Mouse (Mus musculus) adipocyte (in vitro differentiated cells): ENCODE measurements around the gene Cdk9.

Experiments
- DNase-seq: peaks from one replicate; pipeline ENCODE4 v3.0.0-alpha.2; 2016; ENCODE audit warnings: low spot score

Cdk9 gene

DNA sequence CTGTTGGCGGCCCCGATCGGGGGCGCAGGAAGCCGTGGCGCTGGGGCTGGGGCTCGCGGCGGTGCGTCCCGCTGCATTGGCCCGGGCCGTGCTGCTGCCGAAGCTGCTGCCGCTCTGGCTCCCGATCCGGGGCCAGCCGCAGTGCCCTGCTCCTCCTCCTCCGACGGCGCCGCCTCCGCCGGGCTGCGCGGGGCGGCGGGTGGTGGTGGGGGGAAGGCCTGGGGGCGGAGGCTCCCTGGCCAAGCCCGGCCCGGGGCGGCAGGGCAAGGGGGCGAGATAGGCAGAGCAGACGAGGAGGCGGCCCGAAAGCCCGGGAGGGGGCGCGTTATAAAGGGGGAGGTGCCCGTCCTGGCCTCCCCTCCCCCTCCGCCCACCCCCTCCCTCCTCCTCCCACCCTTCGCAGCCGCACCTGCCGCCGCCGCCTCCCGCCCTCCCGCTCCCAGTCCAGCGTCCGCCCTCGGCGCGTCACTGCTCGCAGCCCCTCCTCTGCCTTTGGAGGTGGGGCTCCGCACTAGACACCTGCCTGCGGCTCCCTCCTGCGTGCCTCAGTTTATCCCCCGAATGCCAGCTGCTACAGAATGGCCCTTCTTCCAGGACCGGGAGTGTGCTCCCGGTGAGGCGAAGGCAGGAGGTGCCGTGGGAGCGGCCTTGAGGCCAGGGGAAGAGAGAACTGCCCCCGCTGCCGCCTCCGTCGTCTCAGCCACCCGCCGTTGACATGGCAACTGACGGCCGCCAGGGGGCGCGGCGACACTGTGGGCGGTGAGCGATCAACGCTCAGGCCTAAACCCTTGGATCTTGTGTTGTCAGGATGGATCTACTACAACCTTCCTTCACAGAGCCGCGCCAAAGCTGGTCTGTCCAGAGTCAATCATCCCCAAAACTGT lies at the start of gene Cdk9:
Gene Cdk9, minus strand, starts transcription at position 143 of the 884 bp plus-strand sequence.
- peak; percentile 93 for DNase-seq

DNA sequence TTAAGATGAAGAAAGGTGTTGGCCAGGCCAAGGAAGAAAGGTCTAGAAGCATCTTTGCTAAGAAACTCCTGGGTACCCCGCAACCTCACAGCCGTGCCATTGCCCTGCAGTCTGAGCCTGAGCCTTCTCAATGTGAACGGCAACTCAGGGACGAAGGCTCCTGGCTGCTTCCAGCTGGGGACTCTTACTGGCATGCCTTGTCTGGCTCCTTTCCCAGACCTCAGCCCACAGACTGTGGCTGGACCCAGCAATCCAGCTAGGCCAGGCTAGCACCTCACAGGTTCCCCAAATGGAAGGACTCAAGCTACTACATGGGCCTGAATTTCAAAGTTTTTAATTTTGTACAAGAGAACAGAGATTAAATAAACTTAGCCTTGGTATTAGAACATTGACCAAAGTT lies 49.0 kb upstream of the Cdk9 start:
- DNase-seq: peak; percentile 51

DNA sequence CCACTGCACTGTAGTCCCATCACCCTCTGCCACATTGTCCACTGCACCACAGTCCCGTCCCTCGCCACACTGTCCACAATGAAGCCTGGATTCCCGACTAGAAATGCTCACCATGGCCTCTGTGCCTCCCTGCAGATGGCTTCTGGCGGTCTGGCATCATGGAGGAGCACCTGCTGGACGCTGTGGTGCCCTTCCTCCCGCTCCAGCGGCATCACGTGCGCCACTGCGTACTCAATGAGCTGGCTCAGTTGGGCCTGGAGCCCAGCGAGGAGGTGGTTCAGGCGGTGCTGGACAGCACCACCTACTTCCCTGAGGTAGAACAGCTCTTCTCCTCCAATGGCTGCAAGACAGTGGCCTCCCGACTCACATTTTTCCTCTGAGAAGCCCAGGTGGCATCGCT lies 48.5 kb upstream of the Cdk9 start:
- no peak for DNase-seq

DNA sequence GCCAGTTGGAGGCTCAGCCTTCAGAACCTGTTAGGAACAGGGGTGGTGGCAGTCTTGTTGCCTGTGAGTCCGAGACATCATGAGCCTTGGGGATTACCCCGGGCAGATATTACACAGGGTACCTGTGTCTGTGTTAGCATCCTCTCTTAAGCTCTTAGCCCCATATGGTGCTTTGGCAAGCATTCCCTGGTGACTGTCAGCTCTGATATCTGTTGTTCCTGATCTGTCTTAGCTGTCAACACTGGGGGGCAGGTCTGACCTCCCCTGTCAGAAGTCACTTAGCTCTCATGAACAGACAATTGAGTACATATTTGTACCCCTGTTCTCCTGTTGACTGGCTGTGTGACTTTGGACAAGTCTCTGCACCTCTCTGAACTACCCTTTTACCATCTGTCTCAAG lies 46.1 kb upstream of the Cdk9 start:
- no peak for DNase-seq

DNA sequence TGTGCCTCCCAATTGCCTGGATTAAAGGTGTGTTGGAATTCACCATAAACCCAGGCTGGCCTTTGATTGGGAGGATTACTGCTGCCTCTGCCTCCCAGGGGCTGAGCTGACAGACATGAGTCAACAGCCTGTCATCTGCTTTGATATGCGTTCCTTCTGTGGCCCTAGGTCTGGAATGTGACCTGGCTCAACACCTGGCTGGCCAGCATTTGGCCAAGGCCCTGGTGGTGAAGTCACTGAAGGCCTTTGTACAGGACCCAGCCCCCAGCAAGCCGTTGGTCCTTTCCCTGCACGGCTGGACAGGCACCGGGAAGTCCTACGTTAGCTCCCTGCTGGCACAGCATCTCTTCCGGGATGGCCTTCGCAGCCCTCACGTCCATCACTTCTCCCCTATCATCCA lies 45.6 kb upstream of the Cdk9 start:
- no peak for DNase-seq

DNA sequence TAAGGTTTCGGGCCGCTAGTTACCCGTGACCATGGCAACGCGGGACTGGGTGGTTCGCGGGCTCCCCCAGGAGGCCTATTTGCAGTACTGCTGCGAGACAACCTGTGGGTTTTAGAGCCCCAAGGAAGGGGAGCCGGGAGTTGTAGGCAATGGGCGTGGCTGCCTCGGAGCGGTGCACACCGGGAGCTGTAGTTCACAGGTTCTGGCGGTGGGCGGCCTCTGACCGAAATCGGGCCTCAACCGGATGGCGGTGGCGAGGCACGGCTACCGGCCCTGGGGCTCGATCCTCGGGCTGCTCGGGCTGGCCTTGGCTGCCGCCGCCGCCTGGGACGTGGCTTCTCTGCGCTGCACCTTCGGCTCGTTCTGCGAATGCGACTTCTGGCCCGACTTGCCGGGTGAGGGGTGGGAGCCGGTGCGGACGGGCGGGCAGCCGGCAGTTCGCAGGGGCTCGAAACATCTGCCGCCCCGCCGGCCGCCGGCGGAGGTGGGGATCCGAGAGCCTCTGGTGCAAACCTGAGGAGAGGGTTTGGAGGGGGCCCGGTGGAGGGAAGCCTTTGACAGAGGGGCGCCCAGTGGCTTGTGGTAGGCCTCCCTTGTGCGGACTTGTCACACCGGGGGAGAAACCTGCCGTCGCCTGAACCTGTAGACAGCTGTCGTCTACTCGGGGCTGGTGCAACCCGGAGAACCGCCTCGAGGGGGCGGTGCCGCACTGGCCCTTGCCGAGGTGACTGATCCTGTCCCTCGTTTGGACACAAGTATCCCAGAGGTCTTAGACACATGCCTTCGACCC lies 44.4 kb upstream of the Cdk9 start, which contains the start of gene Tor2a:
Gene Tor2a, plus strand, starts transcription at position 179 of the 790 bp plus-strand sequence.
- peak; percentile 99 for DNase-seq

DNA sequence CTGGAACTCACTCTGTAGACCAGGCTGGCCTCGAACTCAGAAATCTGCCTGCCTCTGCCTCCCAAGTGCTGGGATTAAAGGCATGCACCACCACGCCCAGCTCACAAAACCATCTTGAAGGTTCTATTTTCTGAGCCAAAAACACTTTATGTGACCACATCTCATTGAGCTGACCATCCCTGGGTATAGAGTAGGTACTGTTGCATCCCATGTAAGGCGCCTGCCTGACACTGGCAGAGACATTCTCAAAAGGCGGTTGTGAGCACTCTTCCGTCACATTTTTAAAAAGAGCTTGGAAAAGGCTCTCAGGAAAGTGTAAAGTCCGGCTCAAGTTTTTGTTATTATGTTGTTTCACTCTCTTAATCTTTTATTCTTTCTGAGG lies 43.8 kb upstream of the Cdk9 start:
- DNase-seq: no peak

DNA sequence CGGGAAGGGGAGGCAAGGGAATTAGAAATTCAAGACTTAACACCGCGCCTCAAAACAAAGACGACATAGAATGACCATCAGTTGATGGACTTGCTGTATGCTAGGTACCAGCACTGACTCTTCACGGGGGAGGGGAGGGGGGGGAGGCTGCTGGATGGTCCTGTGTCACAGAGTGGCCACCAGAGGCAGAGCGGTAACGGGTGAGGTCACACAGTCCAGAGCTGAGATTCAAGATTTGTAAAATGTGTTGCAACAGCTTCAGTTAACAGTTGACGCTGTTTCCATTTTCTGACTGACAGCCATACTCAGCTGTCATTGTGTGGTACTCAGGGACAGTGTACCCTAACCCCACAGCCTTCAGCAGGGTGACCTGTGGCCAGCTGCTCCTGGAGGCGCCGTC lies 39.3 kb upstream of the Cdk9 start:
- no peak for DNase-seq

DNA sequence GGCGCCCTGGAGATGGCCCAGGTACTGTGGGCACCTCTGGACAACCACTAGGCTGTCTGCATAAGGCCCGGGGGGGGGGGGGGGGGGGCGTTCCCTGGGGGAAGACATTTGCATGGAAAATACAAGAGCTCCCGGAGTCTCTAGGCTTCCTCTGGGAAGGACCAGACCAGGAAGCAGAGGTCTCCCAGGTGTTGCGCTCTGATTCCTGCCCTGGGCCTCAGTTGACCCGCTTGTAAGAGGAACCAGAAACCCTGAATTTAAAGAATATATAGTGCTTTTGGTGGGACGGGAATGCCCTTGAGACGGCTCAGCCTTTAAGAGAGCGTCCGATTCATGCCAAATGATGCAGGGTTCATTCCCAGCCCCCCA lies 38.8 kb upstream of the Cdk9 start:
- DNase-seq: no peak

DNA sequence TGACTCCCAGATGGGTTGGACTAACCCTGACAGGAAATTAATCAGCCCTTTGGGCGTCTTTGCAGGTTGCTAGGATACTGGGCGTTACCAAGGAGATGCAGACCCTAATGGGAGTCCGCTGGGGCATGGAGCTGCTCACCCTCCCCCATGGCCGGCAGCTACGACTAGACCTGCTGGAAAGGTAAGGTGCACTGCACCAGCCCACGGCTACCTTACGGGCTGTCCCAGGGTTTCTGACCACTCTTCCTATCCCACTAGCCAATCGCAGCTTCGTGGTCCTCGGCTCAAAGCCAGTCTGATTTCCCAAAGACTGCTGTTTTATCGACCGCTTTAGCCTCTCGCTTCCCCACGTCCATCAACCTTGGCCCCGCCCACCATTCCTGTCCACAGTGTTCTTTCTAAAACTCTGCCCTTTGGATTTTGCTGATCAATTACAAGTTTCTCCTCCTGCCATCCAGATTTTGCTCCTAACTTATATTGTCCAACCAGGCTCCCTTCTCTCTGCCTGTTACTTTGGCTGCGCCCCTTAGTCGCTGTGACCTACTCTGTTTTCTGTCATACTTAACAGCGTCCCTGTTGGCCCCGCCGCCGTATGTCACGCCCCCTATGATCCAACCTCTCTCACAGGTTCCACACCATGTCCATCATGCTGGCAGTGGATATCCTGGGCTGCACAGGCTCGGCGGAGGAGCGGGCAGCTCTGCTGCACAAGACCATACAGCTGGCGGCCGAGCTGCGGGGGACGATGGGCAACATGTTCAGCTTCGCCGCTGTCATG lies 38.2 kb upstream of the Cdk9 start:
- DNase-seq: no peak

DNA sequence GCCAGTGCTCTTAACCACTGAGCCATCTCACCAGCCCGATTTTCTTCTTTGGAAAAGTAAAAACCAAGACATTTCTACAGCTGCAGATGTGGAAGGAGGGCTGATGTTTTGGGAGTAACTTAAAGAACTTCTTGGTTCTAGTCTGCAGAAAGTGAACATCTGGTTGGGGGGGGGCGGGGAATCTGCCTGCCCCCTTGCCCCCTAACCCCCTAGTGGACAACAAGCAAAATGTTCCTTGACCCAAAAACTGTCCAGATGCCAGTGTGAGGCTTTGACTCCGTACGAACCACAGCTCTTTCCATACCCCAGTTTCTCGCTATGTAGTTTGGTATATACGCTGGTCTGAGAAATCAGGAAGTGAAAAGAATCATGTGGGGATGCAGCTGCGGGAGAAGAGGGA lies 37.3 kb upstream of the Cdk9 start:
- DNase-seq: no peak

DNA sequence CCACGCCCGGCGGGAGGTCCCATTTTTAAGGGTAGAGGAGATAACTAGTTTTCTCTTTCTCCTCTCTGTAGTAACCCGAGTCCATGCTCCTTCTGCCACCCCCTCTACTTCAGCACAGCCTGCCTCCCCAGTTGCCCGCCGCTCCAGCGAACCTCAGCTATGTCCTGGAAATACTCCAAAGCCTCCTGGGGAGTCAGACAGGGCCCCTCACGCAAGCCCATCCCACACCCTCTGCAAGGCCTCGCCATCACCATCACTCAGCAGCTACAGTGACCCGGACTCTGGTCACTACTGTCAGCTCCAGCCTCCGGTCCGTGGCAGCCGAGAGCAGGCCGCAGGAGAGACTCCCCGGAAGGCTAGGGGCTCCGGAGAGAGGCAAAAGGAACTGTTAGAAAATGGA lies 36.2 kb upstream of the Cdk9 start:
- DNase-seq: no peak

DNA sequence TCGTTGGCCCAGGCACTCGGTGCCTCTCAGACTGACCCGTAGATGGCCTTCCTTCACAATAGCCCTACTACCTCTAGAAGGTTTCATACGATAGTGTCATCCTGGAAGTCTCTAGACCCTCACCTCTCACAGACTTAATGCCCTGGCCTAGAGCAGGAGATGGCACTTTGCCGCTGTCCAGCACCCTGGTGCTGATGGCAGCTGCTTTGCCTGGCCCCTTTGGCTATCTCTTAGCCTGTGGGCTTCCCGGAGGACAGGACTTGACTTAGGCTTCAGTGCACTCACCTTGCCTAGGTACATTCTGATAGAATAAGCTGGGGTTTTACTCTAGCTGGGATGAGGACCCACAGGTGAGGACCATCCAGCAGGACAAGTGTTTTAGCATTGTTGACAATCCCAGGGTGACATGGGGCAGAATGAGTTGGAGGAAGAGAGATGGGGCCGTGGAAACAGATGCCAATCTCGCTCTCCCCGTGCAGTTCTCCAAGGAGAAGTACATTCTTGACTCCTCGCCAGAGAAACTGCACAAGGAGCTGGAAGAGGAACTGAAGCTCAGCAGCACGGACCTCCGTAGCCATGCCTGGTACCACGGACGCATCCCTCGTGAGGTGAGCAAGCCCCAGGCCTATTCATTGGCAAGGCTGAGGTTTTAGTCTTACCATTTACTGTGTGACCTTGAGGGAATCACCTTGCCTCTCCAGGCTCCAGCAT lies 31.6 kb upstream of the Cdk9 start:
- peak; percentile 42 for DNase-seq

DNA sequence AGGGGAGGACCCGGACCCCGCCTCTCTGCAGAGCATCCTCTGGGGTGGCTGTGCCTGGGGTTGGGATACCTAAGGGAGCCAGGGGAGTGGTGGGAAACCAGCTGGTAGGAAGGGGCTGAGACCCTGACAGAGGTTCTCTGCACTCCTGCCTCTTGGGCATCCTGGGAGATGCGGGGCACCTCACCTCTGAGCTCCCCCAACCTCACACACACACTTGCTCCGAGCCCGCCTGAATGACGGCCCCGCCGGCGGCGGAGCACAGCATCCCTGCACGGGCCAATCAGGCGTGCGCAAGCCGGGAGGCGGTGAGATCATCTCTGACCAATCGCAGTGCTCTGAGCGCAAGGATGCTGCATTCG lies 29.3 kb upstream of the Cdk9 start:
- no peak for DNase-seq

DNA sequence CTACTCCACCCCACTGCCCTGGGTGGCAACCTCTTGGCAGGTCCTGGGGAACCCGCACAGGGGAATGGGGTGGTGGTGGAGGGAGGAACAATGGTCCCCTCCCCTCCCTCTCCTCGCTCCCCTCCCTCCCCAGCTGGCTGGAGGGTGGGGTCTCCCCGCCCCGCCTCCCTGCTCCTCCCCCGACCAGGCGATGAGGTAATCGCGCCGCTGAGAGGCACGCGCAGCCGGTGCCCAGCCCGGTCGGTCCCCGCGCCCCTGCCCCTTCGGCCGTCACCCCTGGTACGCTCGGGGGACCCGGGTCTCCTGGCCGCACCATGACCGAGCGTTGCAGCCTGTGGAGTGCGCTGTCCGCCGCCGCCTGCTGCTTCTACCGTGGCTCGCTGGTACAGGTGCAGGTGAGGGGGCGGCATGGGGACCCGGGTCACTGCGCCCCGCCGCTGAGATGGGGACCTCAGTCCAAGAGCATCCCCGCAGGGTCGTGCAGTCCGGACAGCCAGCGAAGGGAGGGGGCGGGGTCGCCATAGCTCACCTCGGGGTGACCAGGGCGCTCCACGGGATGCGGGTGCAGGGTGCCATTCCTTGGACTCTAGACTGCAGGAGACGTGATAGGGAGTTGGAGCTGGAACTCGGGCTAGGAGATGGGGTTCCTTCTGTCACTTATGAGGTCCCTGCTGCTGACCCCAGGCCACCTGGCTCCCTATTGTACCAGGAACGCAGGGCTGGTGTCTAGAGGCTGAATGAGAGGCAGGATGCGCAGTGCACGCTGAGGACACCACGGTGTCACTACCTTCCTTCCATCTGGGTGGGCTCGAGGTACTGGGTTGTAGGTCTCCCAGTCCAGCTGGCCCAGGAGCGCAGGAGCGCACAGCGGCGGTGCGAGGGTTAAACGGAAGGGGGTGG lies 28.6 kb upstream of the Cdk9 start:
- DNase-seq: no peak

DNA sequence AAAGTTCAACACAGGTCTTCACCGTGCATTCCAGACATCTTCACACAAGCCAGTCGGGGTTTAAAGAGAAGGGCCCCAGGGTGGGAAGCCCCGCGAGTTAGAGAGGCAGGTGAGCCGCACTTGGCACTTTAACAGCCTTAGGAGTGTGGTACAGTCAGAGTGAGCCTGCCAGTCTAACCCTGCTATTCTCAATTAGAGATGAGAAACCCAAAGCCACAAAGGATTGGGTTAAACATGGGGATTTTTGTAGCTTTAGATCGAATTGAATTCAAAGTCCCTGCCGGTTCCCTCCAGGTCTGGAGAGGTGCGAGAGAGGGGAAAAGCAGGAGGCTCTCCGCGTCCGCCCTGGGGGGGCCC lies 28.0 kb upstream of the Cdk9 start, which contains the start of gene 6330409D20Rik:
Gene 6330409D20Rik, minus strand, starts transcription at position 101 of the 357 bp plus-strand sequence.
- no peak for DNase-seq

DNA sequence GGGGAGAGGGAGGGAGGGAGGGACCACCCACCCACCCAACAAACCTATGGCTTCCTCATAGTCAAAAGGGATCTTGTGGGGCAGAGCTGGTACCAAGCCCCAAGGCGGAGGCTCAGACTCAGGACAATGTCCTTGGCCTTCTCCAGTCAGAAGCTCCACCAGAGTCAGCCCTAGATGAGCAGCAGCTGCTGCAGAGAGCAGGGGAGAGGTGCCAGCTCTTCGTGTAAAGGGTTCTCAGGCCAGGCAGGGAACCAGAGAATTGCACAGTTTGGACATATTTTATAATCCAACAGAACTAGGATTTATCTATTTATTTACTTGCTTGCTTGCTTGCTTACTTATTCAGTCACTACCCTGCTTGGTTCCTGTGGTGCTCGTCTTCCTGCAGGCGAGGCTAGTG lies 26.4 kb upstream of the Cdk9 start:
- peak; percentile 71 for DNase-seq

DNA sequence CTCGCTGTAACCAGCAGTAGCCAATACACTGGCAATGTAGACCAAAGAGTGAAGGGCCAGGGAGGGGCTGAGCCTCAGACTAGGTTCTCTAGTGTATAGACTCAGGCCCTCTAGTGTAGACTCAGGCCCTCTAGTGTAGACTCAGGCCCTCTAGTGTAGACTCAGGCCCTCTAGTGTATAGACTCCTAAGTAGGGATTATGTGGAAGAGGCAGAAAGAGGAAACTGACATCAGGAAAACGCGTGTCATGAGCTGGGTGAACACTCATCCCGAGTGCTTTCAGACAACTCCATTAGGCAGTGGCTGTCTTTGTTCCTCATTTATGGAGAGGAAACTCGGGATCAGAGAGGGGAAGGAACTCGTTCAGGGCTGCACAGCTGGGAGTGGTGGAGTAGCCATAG lies 24.1 kb upstream of the Cdk9 start:
- DNase-seq: no peak

DNA sequence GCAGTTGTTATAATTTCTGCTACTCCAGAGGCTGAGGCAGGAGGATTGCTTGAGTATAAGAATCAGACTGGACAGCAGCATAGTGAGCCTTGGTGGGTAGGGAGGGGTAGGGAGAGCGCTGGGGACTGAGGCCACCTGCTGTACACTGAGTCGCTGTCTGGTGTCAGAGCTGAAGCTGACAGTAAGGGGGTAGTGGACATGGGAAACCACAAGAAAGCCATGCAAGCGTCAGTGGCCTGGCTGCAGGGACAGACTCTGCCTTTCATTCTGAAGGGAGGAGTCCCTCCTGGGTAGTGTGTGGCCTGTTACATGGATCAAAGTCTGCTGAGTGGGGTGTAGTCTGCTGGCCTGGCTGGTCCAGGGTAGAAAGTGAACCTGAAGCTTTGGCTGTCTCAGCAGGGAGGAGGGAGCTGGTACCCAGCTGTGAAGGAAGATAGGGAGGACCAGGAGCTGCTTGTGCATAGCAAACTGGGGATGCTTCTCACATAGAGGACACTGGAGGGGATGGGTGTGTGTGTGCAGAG lies 23.5 kb upstream of the Cdk9 start:
- DNase-seq: no peak

DNA sequence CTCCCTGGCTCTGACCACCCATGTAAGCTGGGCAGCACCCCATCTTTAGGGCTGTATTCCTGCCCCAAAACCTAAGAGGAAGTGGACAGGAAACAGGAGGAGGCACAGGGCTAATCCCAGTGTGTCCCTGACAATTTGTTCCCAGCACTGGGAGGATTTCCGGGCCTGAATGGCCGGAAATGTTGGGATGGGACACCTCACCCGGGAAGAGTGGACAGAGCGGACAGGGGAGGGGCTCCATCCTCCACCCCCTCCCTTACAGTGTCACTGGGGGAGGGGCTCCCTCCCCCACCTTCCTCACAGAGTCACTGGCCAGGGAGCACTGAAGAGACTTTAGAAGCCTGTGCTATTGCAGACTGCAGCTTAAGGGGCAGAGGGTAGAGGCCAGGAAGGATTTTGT lies 22.1 kb upstream of the Cdk9 start:
- peak; percentile 61 for DNase-seq

DNA sequence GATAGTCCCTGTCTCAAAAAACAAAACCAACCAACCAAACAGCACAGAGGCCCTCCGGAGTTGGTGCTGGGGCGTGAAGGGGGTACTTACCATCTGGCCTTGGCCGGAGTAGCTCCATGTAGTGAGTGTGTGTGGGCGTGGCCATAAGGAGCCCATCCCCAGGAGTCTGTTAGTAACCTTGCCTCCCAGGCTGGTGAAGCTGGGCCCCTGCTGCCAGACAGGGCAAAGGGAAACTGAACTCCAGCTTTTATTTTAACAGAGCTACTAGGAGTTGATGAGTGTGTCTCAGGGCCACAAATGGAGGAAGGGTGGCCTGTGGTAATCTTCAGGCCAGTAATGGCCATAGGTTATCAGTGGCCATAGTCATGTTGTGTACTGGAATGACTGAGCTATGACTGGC lies 21.6 kb upstream of the Cdk9 start:
- DNase-seq: peak; percentile 88
